Mouse (Mus musculus) lung, postnatal 0 days (tissue): ENCODE data around the gene Meis2. TPM values are rescaled to one million over a fixed set of nuclear protein-coding genes. Genes with fewer than 3 reads are reported as not detected.
A peak's percentile ranks its signal among the peaks of the same experiment; 100 is the strongest.

Source experiments
- ATAC-seq: fragments of 200-750 bp; cut with Nextera tagmentation; 2 replicates; pipeline ENCODE4 v1.8.0; 2017; ENCODE audit warnings: moderate library complexity
- DNase-seq: peaks from one replicate; pipeline ENCODE4 v3.0.0-alpha.2; 2016; ENCODE audit warnings: low spot score
- H3K27ac ChIP-seq: fragments of 300-500 bp; sonication (generic); 2 replicates; pipeline ENCODE4 v1.5.1; 2014; ENCODE audit warnings: antibody characterized with exemption, mild to moderate bottlenecking, low read length, mixed read lengths
- H3K27me3 ChIP-seq: fragments of 300-500 bp; sonication (generic); replicated peaks from 2 replicates; pipeline ENCODE4 v1.6.1; 2014; ENCODE audit warnings: low read length, mixed read lengths; ENCODE audit not compliant: insufficient read depth
- H3K36me3 ChIP-seq: fragments of 300-500 bp; sonication (generic); 2 replicates; pipeline ENCODE4 v1.6.1; 2014; ENCODE audit warnings: low read length, mixed read lengths; ENCODE audit not compliant: insufficient read depth
- H3K4me1 ChIP-seq: fragments of 300-500 bp; sonication (generic); 2 replicates; pipeline ENCODE4 v1.6.1; 2014; ENCODE audit warnings: antibody characterized with exemption, low read depth, low read length, mixed read lengths; ENCODE audit not compliant: insufficient read depth
- H3K4me2 ChIP-seq: fragments of 300-500 bp; sonication (generic); replicated peaks from 2 replicates; pipeline ENCODE4 v1.6.1; 2014; ENCODE audit warnings: low read depth, mild to moderate bottlenecking, low read length, moderate library complexity, mixed read lengths
- H3K4me3 ChIP-seq: fragments of 300-500 bp; sonication (generic); 2 replicates; pipeline ENCODE4 v1.5.1; 2014; ENCODE audit warnings: low read depth, low read length
- H3K9ac ChIP-seq: fragments of 300-500 bp; sonication (generic); replicated peaks from 2 replicates; pipeline ENCODE4 v1.6.1; 2014; ENCODE audit warnings: low read depth, mild to moderate bottlenecking
- H3K9me3 ChIP-seq: fragments of 300-500 bp; sonication (generic); 2 replicates; pipeline ENCODE4 v1.6.1; 2016; ENCODE audit warnings: low read length, mixed read lengths
- CTCF ChIP-seq: IDR thresholded peaks from 2 replicates; pipeline ENCODE4 v1.5.1; 2016; ENCODE audit warnings: antibody characterized with exemption, mild to moderate bottlenecking
- EP300 ChIP-seq: IDR thresholded peaks from 2 replicates; pipeline ENCODE4 v1.6.1; 2016; ENCODE audit warnings: antibody characterized with exemption, mild to moderate bottlenecking, control low read depth
- WGBS: fragments of 180-500 bp; shearing (Covaris S2); extraction: QIAGEN DNeasy Blood & Tissue Kit; methylation state at CpG from one replicate; pipeline ENCODE4 v1.1.7; 2014; 5-methylcytosine and 5-hydroxymethylcytosine counted together
- polyA plus RNA-seq: library from polyadenylated mRNA; unstranded; fragments of >200 nt; fragmentation: Nextera tagmentation; extraction: Ambion mirVana; gene quantifications from 2 replicates; pipeline ENCODE4 v1.2.1, GENCODE M21; 2015

The Meis2 gene
- polyA plus RNA-seq, 1 experiment from 2014 or later, result 12.0 TPM

- Histone ChIP-seq H3K4me1 (no peaks in the 10 kb centered on the region), H3K27me3 (no peaks in the 10 kb centered on the region), H3K27ac (no peak overlapping the region), H3K9ac (no peak overlapping the region), H3K4me2 (no peak overlapping the region), H3K36me3 (no peaks in the 10 kb centered on the region), H3K4me3 (no peak overlapping the region), H3K9me3 (no peaks in the 10 kb centered on the region)
- WGBS, result 59% methylated on average over 8 of the region's 8 CpGs
- ATAC-seq (no peak), DNase-seq (no peak)
- TF ChIP-seq CTCF, result no peak
- no peak for TF ChIP-seq EP300
Observed at GRCm38 (mm10) chr2:115943044-115943443, 122.6 kb downstream of the Meis2 start.

- no peak overlapping the region for H3K4me3 ChIP-seq
- WGBS, result 73% methylated on average over 5 of the region's 5 CpGs
- no peak overlapping the region for H3K9ac ChIP-seq
- TF ChIP-seq CTCF (no peak), EP300 (no peak)
- no peak for ATAC-seq
- no peaks in the 10 kb centered on the region for H3K27me3 ChIP-seq
- H3K27ac ChIP-seq, result no peak overlapping the region
- no peaks in the 10 kb centered on the region for H3K9me3 ChIP-seq
- DNase-seq, result no peak
- H3K4me2 ChIP-seq, result no peak overlapping the region
- no peaks in the 10 kb centered on the region for H3K4me1 ChIP-seq
- no peaks in the 10 kb centered on the region for H3K36me3 ChIP-seq
Observed at GRCm38 (mm10) chr2:115939849-115940248, 125.8 kb downstream of the Meis2 start.

- H3K4me3 ChIP-seq, result no peak overlapping the region
- ATAC-seq, result peak; percentile 52
- H3K36me3 ChIP-seq, result no peaks in the 10 kb centered on the region
- no peak overlapping the region for H3K27ac ChIP-seq
- DNase-seq, result peak; percentile 21
- 37% methylated on average over 8 of the region's 8 CpGs for WGBS
- no peaks in the 10 kb centered on the region for H3K9me3 ChIP-seq
- H3K4me1 ChIP-seq, result no peaks in the 10 kb centered on the region
- H3K4me2 ChIP-seq, result no peak overlapping the region
- TF ChIP-seq CTCF (no peak), EP300 (no peak)
- H3K9ac ChIP-seq, result no peak overlapping the region
- H3K27me3 ChIP-seq, result no peaks in the 10 kb centered on the region
Observed at GRCm38 (mm10) chr2:115938926-115939563, 126.6 kb downstream of the Meis2 start.

- WGBS, result 41% methylated on average over 3 of the region's 3 CpGs
- Histone ChIP-seq H3K4me1 (no peaks in the 10 kb centered on the region), H3K27ac (no peak overlapping the region), H3K4me2 (no peak overlapping the region), H3K9me3 (no peaks in the 10 kb centered on the region), H3K9ac (no peak overlapping the region), H3K4me3 (no peak overlapping the region), H3K27me3 (no peaks in the 10 kb centered on the region), H3K36me3 (no peaks in the 10 kb centered on the region)
- TF ChIP-seq CTCF, result no peak
- no peak for TF ChIP-seq EP300
- DNase-seq (no peak), ATAC-seq (no peak)
Observed at GRCm38 (mm10) chr2:115938296-115938695, 127.3 kb downstream of the Meis2 start.

- no peak overlapping the region for H3K4me2 ChIP-seq
- ATAC-seq, result no peak
- no peaks in the 10 kb centered on the region for H3K4me1 ChIP-seq
- no peak for TF ChIP-seq CTCF
- no peak for TF ChIP-seq EP300
- no peaks in the 10 kb centered on the region for H3K27me3 ChIP-seq
- no peaks in the 10 kb centered on the region for H3K9me3 ChIP-seq
- no peak for DNase-seq
- no peaks in the 10 kb centered on the region for H3K36me3 ChIP-seq
- no peak overlapping the region for H3K9ac ChIP-seq
- WGBS, result 82% methylated on average over 1 of the region's 1 CpGs
- H3K4me3 ChIP-seq, result no peak overlapping the region
- no peak overlapping the region for H3K27ac ChIP-seq
Observed at GRCm38 (mm10) chr2:115937896-115938295, 127.7 kb downstream of the Meis2 start.

- Histone ChIP-seq H3K9ac (no peak overlapping the region), H3K27ac (no peak overlapping the region), H3K4me2 (no peak overlapping the region)
Observed at GRCm38 (mm10) chr2:115936786-115937185, 128.9 kb downstream of the Meis2 start.

More at GRCm38 (mm10) chr2:115936786-115937185, 128.9 kb downstream of the Meis2 start:
- no peak for DNase-seq
- Histone ChIP-seq H3K27me3 (no peaks in the 10 kb centered on the region), H3K9me3 (no peaks in the 10 kb centered on the region), H3K4me3 (no peak overlapping the region), H3K36me3 (no peaks in the 10 kb centered on the region), H3K4me1 (no peaks in the 10 kb centered on the region)
- TF ChIP-seq EP300 (no peak), CTCF (no peak)
- 68% methylated on average over 9 of the region's 9 CpGs for whole genome bisulfite sequencing
- ATAC-seq, result no peak
